Mouse (Mus musculus) CH12.LX (cell line): ENCODE measurements around the gene Gars. TPM values are rescaled to one million over a fixed set of nuclear protein-coding genes. Genes with fewer than 3 reads are reported as not detected.

Experiments
- DNase-seq: peaks from one replicate; pipeline ENCODE4 v3.0.0-alpha.2; 2013; ENCODE audit errors: extremely low read depth
- H3K27ac ChIP-seq: 2 replicates; pipeline ENCODE4 v1.5.1; 2012; ENCODE audit warnings: low read depth, mild to moderate bottlenecking, control low read depth, moderate library complexity; ENCODE audit not compliant: insufficient read depth
- H3K27me3 ChIP-seq: replicated peaks from 2 replicates; pipeline ENCODE3; 2012; ENCODE audit warnings: inconsistent platforms
- H3K36me3 ChIP-seq, 2 experiments: replicated peaks in 1 of 2; 2 replicates each; pipeline versions ENCODE3 to v1.6.1; 2012; ENCODE audit warnings: inconsistent platforms in 1 of 2, low read length in 1 of 2, mild to moderate bottlenecking in 1 of 2, mixed read lengths in 1 of 2, moderate library complexity in 1 of 2; ENCODE audit not compliant: control insufficient read depth in 1 of 2, insufficient read depth in 1 of 2
- H3K4me1 ChIP-seq, 2 experiments: 2 replicates each; pipeline ENCODE4 v1.6.1; 2012; ENCODE audit warnings: inconsistent platforms in 1 of 2, moderate library complexity in 1 of 2; ENCODE audit not compliant: insufficient read depth in 2 of 2, control insufficient read depth in 1 of 2
- H3K4me2 ChIP-seq: 2 replicates; pipeline ENCODE4 v1.6.1; 2012; ENCODE audit warnings: low read depth, mild to moderate bottlenecking, control low read depth; ENCODE audit not compliant: poor library complexity, insufficient read depth, severe bottlenecking
- H3K4me3 ChIP-seq, 3 experiments: fragments of 150-350 bp in 1 of 3; sonication (generic) in 1 of 3; replicated peaks in 1 of 3; 2 replicates each; pipeline versions ENCODE3 to v1.5.1; 2011 to 2012; ENCODE audit warnings: low read depth in 2 of 3, low read length in 2 of 3, mild to moderate bottlenecking in 2 of 3, moderate library complexity in 2 of 3, control low read depth in 1 of 3, improper control_type of control experiment in 1 of 3, inconsistent platforms in 1 of 3, mixed read lengths in 1 of 3; ENCODE audit not compliant: poor library complexity in 1 of 3
- H3K79me2 ChIP-seq: replicated peaks from 2 replicates; pipeline ENCODE4 v1.6.1; 2012; ENCODE audit warnings: mild to moderate bottlenecking, moderate library complexity; ENCODE audit not compliant: control insufficient read depth, poor library complexity, insufficient read depth, severe bottlenecking; ENCODE audit errors: extremely low read depth
- H3K9ac ChIP-seq: 2 replicates; pipeline ENCODE4 v1.6.1; 2012; ENCODE audit warnings: low read depth, mild to moderate bottlenecking, control low read depth, moderate library complexity; ENCODE audit not compliant: insufficient read depth
- H3K9me3 ChIP-seq: replicated peaks from 2 replicates; pipeline ENCODE3; 2012; ENCODE audit warnings: low read length, inconsistent platforms, mixed read lengths
- BHLHE40 ChIP-seq: IDR thresholded peaks from 2 replicates; pipeline ENCODE4 v1.6.1; 2011; ENCODE audit warnings: mild to moderate bottlenecking, low read depth, low read length, improper control_type of control experiment
- CHD1 ChIP-seq: IDR thresholded peaks from 2 replicates; pipeline ENCODE4 v1.6.1; 2012; ENCODE audit warnings: low read depth, low read length, improper control_type of control experiment, inconsistent platforms
- CHD2 ChIP-seq: IDR thresholded peaks from 2 replicates; pipeline ENCODE4 v1.6.1; 2011; ENCODE audit warnings: low read length, improper control_type of control experiment
- CTCF ChIP-seq, 2 experiments: IDR thresholded peaks in 1 of 2; conservative IDR thresholded peaks in 1 of 2; 2 replicates each; pipeline ENCODE4 v1.5.1; 2011 to 2012; ENCODE audit warnings: low read depth in 2 of 2, low read length in 2 of 2, improper control_type of control experiment in 1 of 2, inconsistent platforms in 1 of 2, mild to moderate bottlenecking in 1 of 2, moderate library complexity in 1 of 2
- E2F4 ChIP-seq: IDR thresholded peaks from 2 replicates; pipeline ENCODE4 v1.6.1; 2011; ENCODE audit warnings: low read depth, low read length, improper control_type of control experiment; ENCODE audit not compliant: insufficient replicate concordance
- ELF1 ChIP-seq: IDR thresholded peaks from 2 replicates; pipeline ENCODE4 v1.6.1; 2014; ENCODE audit warnings: low read depth, mild to moderate bottlenecking, inconsistent platforms, low read length, improper control_type of control experiment
- EP300 ChIP-seq: IDR thresholded peaks from 2 replicates; pipeline ENCODE4 v1.6.1; 2011; ENCODE audit warnings: low read length, improper control_type of control experiment
- ETS1 ChIP-seq: conservative IDR thresholded peaks from 2 replicates; pipeline ENCODE4 v1.6.1; 2012; ENCODE audit warnings: low read depth, mild to moderate bottlenecking, inconsistent platforms, low read length, improper control_type of control experiment, moderate library complexity
- HCFC1 ChIP-seq: IDR thresholded peaks from 2 replicates; pipeline ENCODE4 v1.6.1; 2012; ENCODE audit warnings: low read depth, mild to moderate bottlenecking, inconsistent platforms, low read length, improper control_type of control experiment
- IRF4 ChIP-seq: IDR thresholded peaks from 2 replicates; pipeline ENCODE4 v1.6.1; 2014; ENCODE audit warnings: low read depth, mild to moderate bottlenecking, inconsistent platforms, low read length, improper control_type of control experiment
- JUN ChIP-seq: IDR thresholded peaks from 2 replicates; pipeline ENCODE4 v1.6.1; 2011; ENCODE audit warnings: low read depth, mild to moderate bottlenecking, low read length, improper control_type of control experiment, moderate library complexity; ENCODE audit not compliant: insufficient read depth
- JUND ChIP-seq: conservative IDR thresholded peaks from 2 replicates; pipeline ENCODE4 v1.6.1; 2011; ENCODE audit warnings: low read depth, low read length, improper control_type of control experiment
- KAT2A ChIP-seq: IDR thresholded peaks from 2 replicates; pipeline ENCODE4 v1.6.1; 2012; ENCODE audit warnings: low read length, improper control_type of control experiment, inconsistent platforms; ENCODE audit not compliant: insufficient replicate concordance
- MAFK ChIP-seq: IDR thresholded peaks from 2 replicates; pipeline ENCODE4 v1.6.1; 2011; ENCODE audit warnings: low read length, improper control_type of control experiment; ENCODE audit not compliant: insufficient replicate concordance
- MAX ChIP-seq: IDR thresholded peaks from 2 replicates; pipeline ENCODE4 v1.6.1; 2011; ENCODE audit warnings: low read length, improper control_type of control experiment
- MAZ ChIP-seq: IDR thresholded peaks from 2 replicates; pipeline ENCODE4 v1.6.1; 2012; ENCODE audit warnings: low read depth, mild to moderate bottlenecking, inconsistent platforms, low read length, improper control_type of control experiment, moderate library complexity
- MEF2A ChIP-seq: IDR thresholded peaks from 2 replicates; pipeline ENCODE4 v1.6.1; 2014; ENCODE audit warnings: low read depth, mild to moderate bottlenecking, inconsistent platforms, low read length, improper control_type of control experiment, borderline replicate concordance
- MXI1 ChIP-seq: IDR thresholded peaks from 2 replicates; pipeline ENCODE4 v1.6.1; 2011; ENCODE audit warnings: mild to moderate bottlenecking, low read depth, low read length, improper control_type of control experiment
- MYC ChIP-seq: IDR thresholded peaks from 2 replicates; pipeline ENCODE4 v1.6.1; 2011; ENCODE audit warnings: low read depth, mild to moderate bottlenecking, improper control_type of control experiment, low read length
- NELFE ChIP-seq: IDR thresholded peaks from 2 replicates; pipeline ENCODE4 v1.6.1; 2011; ENCODE audit warnings: low read depth, low read length, improper control_type of control experiment
- NRF1 ChIP-seq: IDR thresholded peaks from 2 replicates; pipeline ENCODE4 v1.6.1; 2014; ENCODE audit warnings: low read depth, mild to moderate bottlenecking, inconsistent platforms, low read length, improper control_type of control experiment, moderate library complexity
- PAX5 ChIP-seq: IDR thresholded peaks from 2 replicates; pipeline ENCODE4 v1.6.1; 2012; ENCODE audit warnings: low read length, inconsistent platforms, mixed read lengths
- POLR2A ChIP-seq: IDR thresholded peaks from 2 replicates; pipeline ENCODE4 v1.6.1; 2011; ENCODE audit warnings: low read depth, mild to moderate bottlenecking, improper control_type of control experiment, low read length
- POLR2AphosphoS2 ChIP-seq: IDR thresholded peaks from 2 replicates; pipeline ENCODE4 v1.6.1; 2011; ENCODE audit warnings: low read depth, low read length, improper control_type of control experiment
- RAD21 ChIP-seq: IDR thresholded peaks from 2 replicates; pipeline ENCODE4 v1.6.1; 2011; ENCODE audit warnings: low read depth, mild to moderate bottlenecking, low read length, improper control_type of control experiment, moderate library complexity
- RCOR1 ChIP-seq: conservative IDR thresholded peaks from 2 replicates; pipeline ENCODE4 v1.6.1; 2012; ENCODE audit warnings: low read depth, mild to moderate bottlenecking, inconsistent platforms, low read length, improper control_type of control experiment
- SIN3A ChIP-seq: IDR thresholded peaks from 2 replicates; pipeline ENCODE4 v1.6.1; 2012; ENCODE audit warnings: low read length, improper control_type of control experiment, inconsistent platforms
- SMC3 ChIP-seq: IDR thresholded peaks from 2 replicates; pipeline ENCODE4 v1.6.1; 2011; ENCODE audit warnings: low read depth, low read length, improper control_type of control experiment
- TBP ChIP-seq: conservative IDR thresholded peaks from 2 replicates; pipeline ENCODE4 v1.6.1; 2011; ENCODE audit warnings: low read depth, low read length, improper control_type of control experiment
- TCF12 ChIP-seq: IDR thresholded peaks from 2 replicates; pipeline ENCODE4 v1.6.1; 2014; ENCODE audit warnings: low read depth, mild to moderate bottlenecking, inconsistent platforms, low read length, improper control_type of control experiment
- UBTF ChIP-seq: IDR thresholded peaks from 2 replicates; pipeline ENCODE4 v1.6.1; 2012; ENCODE audit warnings: low read depth, mild to moderate bottlenecking, inconsistent platforms, low read length, improper control_type of control experiment, moderate library complexity
- USF1 ChIP-seq: IDR thresholded peaks from 2 replicates; pipeline ENCODE4 v1.6.1; 2014; ENCODE audit warnings: low read depth, mild to moderate bottlenecking, inconsistent platforms, low read length, improper control_type of control experiment
- USF2 ChIP-seq: conservative IDR thresholded peaks from 2 replicates; pipeline ENCODE4 v1.6.1; 2011; ENCODE audit warnings: low read depth, low read length, improper control_type of control experiment
- ZC3H11A ChIP-seq: IDR thresholded peaks from 2 replicates; pipeline ENCODE4 v1.6.1; 2012; ENCODE audit warnings: low read depth, mild to moderate bottlenecking, inconsistent platforms, low read length, improper control_type of control experiment
- ZKSCAN1 ChIP-seq: IDR thresholded peaks from 2 replicates; pipeline ENCODE4 v1.6.1; 2012; ENCODE audit warnings: low read depth, inconsistent platforms, low read length, improper control_type of control experiment, borderline replicate concordance
- ZMIZ1 ChIP-seq: IDR thresholded peaks from 2 replicates; pipeline ENCODE4 v1.6.1; 2012; ENCODE audit warnings: low read depth, mild to moderate bottlenecking, inconsistent platforms, low read length, improper control_type of control experiment
- ZNF384 ChIP-seq: IDR thresholded peaks from 2 replicates; pipeline ENCODE4 v1.6.1; 2012; ENCODE audit warnings: low read depth, low read length, improper control_type of control experiment, inconsistent platforms
- dilution Hi-C: fragments of 300-500 bp; cut with MboI; formaldehyde crosslinking; loops from 2 replicates; pipeline ENCODE4 v1.14.3; 2020; ENCODE audit warnings: low sequenced_read_pairs; ENCODE audit not compliant: extremely low pct_unique_long_range_greater_than_20kb, extremely low pct_ligation_motif_present
- in situ Hi-C: fragments of 300-500 bp; cut with MboI; formaldehyde crosslinking; loops from 3 replicates; pipeline ENCODE4 v1.14.3; 2019; ENCODE audit warnings: low sequenced_read_pairs, low pct_ligation_motif_present, low pct_unique_long_range_greater_than_20kb, mixed read lengths
- polyA plus RNA-seq: library from polyadenylated mRNA; unstranded; fragments of >175 nt; gene quantifications from 2 replicates; pipeline ENCODE4 v1.2.1, GENCODE M21; 2012; ENCODE audit warnings: low read depth; ENCODE audit not compliant: insufficient read length
- total RNA-seq, 2 experiments: library from RNA; depleted of rRNA; stranded (reverse); fragments of 300-350 nt in 1 of 2; fragments of >200 nt in 1 of 2; gene quantifications; 2 replicates each; pipeline ENCODE4 v1.2.3; 2012 to 2014

Gars gene
- total and polyA plus RNA-seq, 3 experiments: 329 to 457 (median 341) TPM

GRCm38 (mm10) chr6:55016236-55016635 is 21.6 kb upstream of the Gars start:
- Histone ChIP-seq H3K9me3 (peaks cover 4% of the 10 kb centered on the region), H3K36me3 (no peaks in the 10 kb centered on the region), H3K4me1 (peaks cover 0 to 22% of the 10 kb centered on the region in 2 experiments; a peak in 3 of 4 replicates), H3K4me3 (no peak overlapping the region), H3K9ac (no peak overlapping the region), H3K79me2 (no peaks in the 10 kb centered on the region), H3K27ac (no peak overlapping the region), H3K4me2 (peak overlapping the region; percentile 18), H3K27me3 (no peaks in the 10 kb centered on the region)
- in situ Hi-C loops: loop anchor here (5.0 to 25.0 kb wide), 3 partner anchors 101 to 429 kb away; partner anchors contain the start of genes Fkbp14 and Plekha8
- dilution Hi-C loops: no loop called here
- TF ChIP-seq MEF2A (no peak), BHLHE40 (peak; percentile 53), MXI1 (no peak), TBP (no peak), USF1 (no peak), ELF1 (no peak), JUN (no peak), ZC3H11A (no peak; the same call in 1 of the 2 replicates), NRF1 (no peak), ZNF384 (no peak), ETS1 (no peak), HCFC1 (no peak), MAX (no peak), CTCF (conservative IDR thresholded peaks at IDR 0.05 in 1 of 2, IDR thresholded peaks at IDR 0.05 in 1 of 2; ENCODE audit: low read depth in 2 of 2, low read length in 2 of 2) (peak in 1 of 2 experiments; percentile 74; a peak in 2 of 4 replicates), ZMIZ1 (no peak), SMC3 (peak; percentile 77), MYC (no peak), CHD2 (no peak), POLR2A (no peak), SIN3A (no peak), MAZ (no peak), E2F4 (no peak), RAD21 (peak; percentile 49), PAX5 (no peak), USF2 (no peak), EP300 (no peak), KAT2A (no peak), CHD1 (no peak), JUND (no peak), RCOR1 (no peak), TCF12 (no peak), IRF4 (0 out of 2 replicates have a peak, but pooled peaks have one; percentile 17), NELFE (no peak), UBTF (no peak), POLR2AphosphoS2 (no peak), ZKSCAN1 (no peak), MAFK (no peak)
- DNase-seq: peak; percentile 40
